Mouse (Mus musculus) lung, postnatal 10 days (tissue): Measurements from ENCODE around the gene Atrnl1.
"Not testable (repeated sequence)": the region's sequence is repeated elsewhere in the genome, so short reads cannot be mapped to it uniquely, and the experiment has no call there.

Experiments
- DNase-seq: peaks from one replicate; pipeline ENCODE4 v3.0.0; 2021

Atrnl1 gene

GRCm38 (mm10) chr19:57825271-57826207 lies 214.7 kb downstream of the Atrnl1 start:
- DNase-seq: no peak

- no peak for DNase-seq
Measured at GRCm38 (mm10) chr19:57833083-57833482, 222.2 kb downstream of the Atrnl1 start.

- no peak for DNase-seq
Measured at GRCm38 (mm10) chr19:57837882-57838281, 227.0 kb downstream of the Atrnl1 start.

GRCm38 (mm10) chr19:57838546-57838945 lies 227.7 kb downstream of the Atrnl1 start:
- DNase-seq: no peak

- no peak for DNase-seq
Measured at GRCm38 (mm10) chr19:57849915-57850314, 239.1 kb downstream of the Atrnl1 start.

- DNase-seq: peak; percentile 6
Measured at GRCm38 (mm10) chr19:57868350-57868749, 257.5 kb downstream of the Atrnl1 start.

GRCm38 (mm10) chr19:57870871-57871270 lies 260.0 kb downstream of the Atrnl1 start:
- DNase-seq: no peak

- DNase-seq: peak; percentile 13
Measured at GRCm38 (mm10) chr19:57876057-57876456, 265.2 kb downstream of the Atrnl1 start.

- DNase-seq: no peak
Measured at GRCm38 (mm10) chr19:57877343-57877742, 266.5 kb downstream of the Atrnl1 start.

GRCm38 (mm10) chr19:57878583-57878982 lies 267.7 kb downstream of the Atrnl1 start:
- no peak for DNase-seq

- not testable (repeated sequence) for DNase-seq
Measured at GRCm38 (mm10) chr19:57879841-57880240, 269.0 kb downstream of the Atrnl1 start.

- no peak for DNase-seq
Measured at GRCm38 (mm10) chr19:57881927-57882326, 271.1 kb downstream of the Atrnl1 start.

- DNase-seq: no peak
Measured at GRCm38 (mm10) chr19:57888871-57889270, 278.0 kb downstream of the Atrnl1 start.

- no peak for DNase-seq
Measured at GRCm38 (mm10) chr19:57889741-57890140, 278.9 kb downstream of the Atrnl1 start.

- DNase-seq: no peak
Measured at GRCm38 (mm10) chr19:57890954-57891353, 280.1 kb downstream of the Atrnl1 start.

- no peak for DNase-seq
Measured at GRCm38 (mm10) chr19:57894191-57894590, 283.4 kb downstream of the Atrnl1 start.

GRCm38 (mm10) chr19:57900037-57900436 lies 289.2 kb downstream of the Atrnl1 start:
- DNase-seq: no peak

- no peak for DNase-seq
Measured at GRCm38 (mm10) chr19:57909466-57909865, 298.6 kb downstream of the Atrnl1 start.

GRCm38 (mm10) chr19:57910650-57911049 lies 299.8 kb downstream of the Atrnl1 start:
- DNase-seq: no peak

GRCm38 (mm10) chr19:57916325-57916724 lies 305.5 kb downstream of the Atrnl1 start:
- DNase-seq: peak; percentile 18

- peak; percentile 11 for DNase-seq
Measured at GRCm38 (mm10) chr19:57922991-57923390, 312.2 kb downstream of the Atrnl1 start.

GRCm38 (mm10) chr19:57924856-57925255 lies 314.0 kb downstream of the Atrnl1 start:
- DNase-seq: no peak

GRCm38 (mm10) chr19:57925681-57926080 lies 314.8 kb downstream of the Atrnl1 start:
- no peak for DNase-seq

GRCm38 (mm10) chr19:57926164-57926860 lies 315.5 kb downstream of the Atrnl1 start:
- peak; percentile 13 for DNase-seq
